Mouse (Mus musculus): ENCODE measurements at regions not wholly inside any gene's neighbourhood (a gene's known extent, or its start where the extent isn't known, plus 50 kb on each side); places are given as distances from the start of the nearest gene placed in this dataset.

DNA sequence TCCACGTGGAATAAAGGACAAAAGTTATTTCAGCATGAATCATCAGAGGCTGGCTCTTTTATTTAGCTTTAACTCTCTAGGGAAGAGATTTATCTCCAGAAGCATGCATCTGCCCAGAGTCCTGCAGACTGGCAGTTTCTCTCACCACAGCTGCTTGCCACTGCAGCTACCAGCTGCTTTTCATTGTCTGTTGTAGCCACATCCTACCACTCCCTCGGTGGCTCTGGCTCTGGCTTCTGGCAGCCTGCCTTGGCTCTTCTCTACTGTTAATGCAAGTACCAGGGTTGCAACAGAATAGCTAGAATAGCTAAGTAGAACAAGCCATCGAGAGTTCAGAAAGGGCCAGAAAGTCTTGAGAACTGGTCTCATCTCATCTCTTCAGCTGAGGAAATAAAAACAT, 1014.2 kb downstream of the Nsun3 start:
- H3K27ac ChIP-seq = no peak overlapping the region
- H3K27me3 ChIP-seq = no peaks in the 10 kb centered on the region
- H3K4me3 ChIP-seq = no peak overlapping the region
- no peak for ATAC-seq
- H3K9me3 ChIP-seq (replicated peaks) = no peaks in the 10 kb centered on the region
- H3K4me1 ChIP-seq = no peaks in the 10 kb centered on the region
- no peak overlapping the region for H3K4me2 ChIP-seq
- H3K36me3 ChIP-seq (ENCODE audit: poor library complexity, severe bottlenecking) = no peaks in the 10 kb centered on the region
- 72% methylated on average over 3 of the region's 3 CpGs for WGBS
- no peak overlapping the region for H3K9ac ChIP-seq

DNA sequence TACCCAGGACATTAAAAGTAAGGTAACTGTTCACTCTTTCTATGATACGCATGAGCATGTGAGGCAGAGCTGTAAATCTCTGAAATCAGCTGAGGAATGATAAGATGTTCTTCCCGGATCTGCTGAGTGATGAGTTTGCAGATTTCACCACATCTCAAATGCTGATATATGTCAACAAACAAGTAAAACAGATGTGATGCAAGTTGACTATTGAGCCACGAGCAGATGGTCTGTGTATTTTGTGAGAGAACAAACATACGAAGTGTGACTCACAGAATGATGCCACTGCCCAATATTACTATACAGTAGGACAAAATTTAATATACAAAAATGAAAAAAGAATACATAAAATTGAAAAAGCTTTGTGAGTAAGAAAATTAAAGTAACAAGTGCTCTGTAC, 1058.9 kb downstream of the Nsun3 start:
- WGBS = 86% methylated on average over 4 of the region's 4 CpGs
- no peaks in the 10 kb centered on the region for H3K9me3 ChIP-seq (replicated peaks)
- no peak overlapping the region for H3K4me2 ChIP-seq
- no peak overlapping the region for H3K9ac ChIP-seq
- H3K4me3 ChIP-seq = no peak overlapping the region
- H3K27ac ChIP-seq = no peak overlapping the region
- peak; percentile 57; the same call in 1 of the 2 replicates for ATAC-seq
- no peaks in the 10 kb centered on the region for H3K36me3 ChIP-seq (ENCODE audit: poor library complexity, severe bottlenecking)
- no peaks in the 10 kb centered on the region for H3K4me1 ChIP-seq
- H3K27me3 ChIP-seq = no peaks in the 10 kb centered on the region

Measured in forebrain, embryonic 13.5 days (tissue).